Mouse (Mus musculus) right cerebral cortex, postnatal 14 days (tissue): ENCODE measurements around the gene Dnmbp.

Source experiments
- DNase-seq: peaks from one replicate; pipeline ENCODE4 v3.0.0; 2022

Gene Dnmbp

DNA sequence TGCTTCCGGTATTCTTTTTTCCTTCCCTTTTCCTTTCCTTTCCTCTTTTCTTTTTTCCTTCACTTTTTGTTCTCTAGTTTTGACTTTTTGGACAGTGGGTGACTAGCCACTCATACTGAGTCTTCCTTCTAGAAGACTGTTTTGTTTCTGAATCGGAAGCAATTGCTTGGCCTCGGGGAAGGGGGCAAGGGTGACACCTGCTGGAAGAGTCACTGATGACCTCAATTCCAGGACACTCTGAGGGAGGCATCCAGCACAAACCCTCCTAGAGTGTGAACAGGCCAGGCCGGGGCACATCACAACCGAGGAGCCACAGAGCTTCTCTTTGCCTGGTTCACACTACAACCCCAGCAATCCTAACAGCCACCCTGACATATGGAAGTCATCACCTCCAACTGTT lies 34.0 kb downstream of the Dnmbp start:
- DNase-seq = no peak

- no peak for DNase-seq
These were observed 34.9 kb downstream of the Dnmbp start for GRCm38 (mm10) chr19:43905136-43905535.

- DNase-seq = no peak
These were observed 35.7 kb downstream of the Dnmbp start for GRCm38 (mm10) chr19:43904327-43904726.

DNA sequence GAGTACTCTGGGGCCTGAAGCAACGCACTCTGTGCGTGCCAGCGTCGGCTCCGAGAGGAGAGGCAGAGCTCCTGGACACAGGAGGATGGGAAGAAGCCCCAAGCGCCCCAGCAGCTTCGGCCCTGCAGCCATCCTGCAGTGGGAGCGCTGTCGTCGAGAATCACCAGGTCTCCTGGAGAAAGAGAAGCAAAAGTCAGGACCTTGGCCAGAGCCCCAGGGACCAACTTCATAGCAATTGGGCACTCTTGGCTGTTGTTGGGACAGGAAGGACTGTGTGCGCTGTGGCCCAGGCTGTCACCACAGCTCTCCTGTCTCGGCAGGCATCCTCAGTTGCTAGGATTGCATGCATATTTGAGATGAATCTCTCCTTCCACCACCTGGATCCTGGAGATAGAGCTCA lies 37.1 kb downstream of the Dnmbp start:
- DNase-seq = no peak

DNA sequence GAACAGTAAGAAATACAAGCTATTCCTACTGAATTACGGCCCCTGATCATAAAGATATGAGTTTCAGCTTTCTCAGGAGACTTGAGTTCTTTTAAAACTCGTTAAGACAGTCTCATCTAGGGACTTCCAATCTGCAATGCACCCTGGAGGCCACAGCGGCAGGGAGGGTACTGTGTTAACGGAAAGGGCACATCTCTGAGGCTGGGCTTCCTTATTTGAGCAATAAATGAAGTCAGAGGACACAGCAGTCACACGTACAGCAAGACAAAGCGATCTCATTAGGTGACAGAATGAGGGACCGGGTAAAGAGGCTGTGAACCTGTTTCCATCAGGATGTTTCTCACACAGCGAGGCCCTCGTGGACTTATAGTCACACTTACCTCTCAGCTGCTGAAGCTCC lies 39.3 kb downstream of the Dnmbp start:
- DNase-seq = no peak

- no peak for DNase-seq
These were observed 41.4 kb downstream of the Dnmbp start for GRCm38 (mm10) chr19:43898547-43898946.

GRCm38 (mm10) chr19:43896441-43896840 lies 43.5 kb downstream of the Dnmbp start:
- DNase-seq = no peak

DNA sequence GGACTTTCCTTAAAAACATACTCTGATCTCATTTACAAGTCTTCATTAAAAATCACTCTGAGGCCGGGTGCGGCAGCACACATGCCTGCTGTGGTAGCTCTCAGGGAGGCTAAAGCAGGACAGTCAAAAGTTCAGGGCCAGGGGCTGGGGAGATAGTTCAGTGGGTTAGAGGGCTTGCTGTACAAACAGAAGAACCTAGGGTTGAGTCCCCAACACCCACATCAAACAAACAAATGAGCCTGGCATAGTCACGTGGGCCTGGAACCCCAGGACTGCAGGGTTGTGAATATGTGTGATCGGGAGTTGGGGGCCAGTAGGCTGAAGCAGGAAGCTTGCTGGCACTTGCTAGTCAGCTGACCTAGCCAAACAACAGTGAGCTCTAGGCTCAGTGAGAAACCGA lies 44.0 kb downstream of the Dnmbp start:
- DNase-seq = no peak

GRCm38 (mm10) chr19:43894821-43895220 lies 45.2 kb downstream of the Dnmbp start:
- no peak for DNase-seq

GRCm38 (mm10) chr19:43894070-43894469 lies 45.9 kb downstream of the Dnmbp start:
- DNase-seq = no peak

- DNase-seq = no peak
These were observed 49.5 kb downstream of the Dnmbp start for GRCm38 (mm10) chr19:43890487-43890886.

GRCm38 (mm10) chr19:43887725-43888124 lies 52.3 kb downstream of the Dnmbp start:
- no peak for DNase-seq

DNA sequence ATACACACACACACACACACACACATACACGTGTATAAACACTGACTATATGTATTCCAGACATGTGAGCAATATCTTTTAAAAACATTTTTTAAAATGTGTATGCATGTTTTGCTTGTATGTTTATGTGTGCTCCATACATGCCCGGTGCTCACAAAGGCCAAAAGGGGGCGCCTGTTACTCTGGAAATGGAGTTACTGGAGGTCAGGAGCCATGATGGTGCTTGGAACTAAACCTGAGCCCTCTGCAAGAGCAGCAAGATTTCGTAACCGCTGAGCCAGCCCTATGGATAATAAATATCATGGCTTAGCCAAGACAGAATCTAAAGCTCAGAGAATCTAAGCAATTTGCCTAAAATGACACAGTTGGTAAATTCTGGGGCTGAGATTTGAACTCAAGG lies 52.7 kb downstream of the Dnmbp start:
- no peak for DNase-seq

DNA sequence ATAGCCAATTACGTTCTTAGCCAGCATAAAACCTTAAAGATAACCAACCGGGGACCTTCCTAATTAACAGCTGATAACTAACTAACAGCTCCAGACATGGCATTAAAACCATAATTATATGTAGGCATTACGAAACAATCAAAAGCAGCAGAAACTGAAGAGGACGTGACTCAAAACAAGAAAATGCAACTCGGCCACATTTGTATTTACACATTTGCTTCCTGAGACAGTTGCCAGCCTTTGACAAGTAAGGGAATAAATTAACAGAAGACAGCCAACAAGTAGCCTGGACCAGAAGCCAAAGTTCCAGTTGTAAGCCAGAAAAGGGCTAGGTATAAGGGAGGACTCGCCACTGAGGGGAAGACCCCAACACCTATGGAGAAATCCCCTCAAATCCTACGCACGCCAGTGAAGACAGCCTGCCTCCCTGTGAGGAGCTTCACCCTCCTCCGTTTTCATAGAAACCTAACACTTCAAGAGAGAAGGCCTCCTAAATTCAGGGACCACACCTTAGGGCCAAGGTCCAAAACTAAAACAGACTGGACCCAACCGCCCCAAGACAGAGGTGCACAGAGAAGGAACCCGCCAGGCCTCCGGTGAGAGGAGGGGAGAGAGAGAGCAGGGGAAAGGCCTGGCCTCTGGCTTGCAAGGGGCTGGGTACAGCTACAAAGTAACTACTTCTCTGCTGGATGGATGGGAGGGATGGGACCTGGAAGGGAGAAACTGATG lies 53.5 kb downstream of the Dnmbp start:
- DNase-seq = no peak

DNA sequence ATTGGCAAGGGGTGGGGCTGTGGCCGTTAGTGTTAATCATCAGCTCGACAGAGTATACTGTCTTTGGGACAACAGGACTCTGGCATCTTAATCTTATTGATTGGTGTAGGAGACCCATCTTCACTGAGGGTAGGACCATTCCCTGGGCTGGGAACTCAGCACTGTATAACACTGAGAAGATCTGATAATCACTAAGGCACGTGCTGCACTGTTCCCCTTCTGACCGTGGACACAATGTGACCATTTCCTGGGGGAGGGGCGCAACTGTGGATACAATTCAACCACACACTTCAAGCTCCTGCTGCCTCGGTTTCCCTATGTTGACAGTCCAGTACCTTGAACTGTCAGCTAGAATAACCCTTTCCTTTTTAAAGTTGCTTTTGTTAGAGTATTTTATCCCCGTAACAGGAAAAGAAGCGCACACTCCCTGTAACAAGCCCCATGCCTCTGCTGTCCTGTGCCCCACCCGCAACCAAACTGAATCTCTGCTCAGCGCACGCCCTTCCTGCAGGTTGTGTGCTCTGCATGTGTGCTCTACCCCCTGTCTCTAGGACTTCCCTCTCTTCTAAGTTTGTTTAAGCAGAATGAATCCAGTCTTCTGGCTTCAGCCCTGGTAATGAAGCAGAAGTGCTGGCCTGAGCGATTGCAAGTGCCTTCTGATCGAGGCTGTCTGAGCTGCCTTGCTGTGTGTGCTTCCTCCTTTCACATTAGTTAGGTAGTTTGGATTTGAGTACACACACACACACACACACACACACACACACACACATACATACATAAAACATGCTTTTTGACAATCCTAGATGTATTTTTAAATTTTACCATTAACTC lies 55.1 kb downstream of the Dnmbp start:
- no peak for DNase-seq

DNA sequence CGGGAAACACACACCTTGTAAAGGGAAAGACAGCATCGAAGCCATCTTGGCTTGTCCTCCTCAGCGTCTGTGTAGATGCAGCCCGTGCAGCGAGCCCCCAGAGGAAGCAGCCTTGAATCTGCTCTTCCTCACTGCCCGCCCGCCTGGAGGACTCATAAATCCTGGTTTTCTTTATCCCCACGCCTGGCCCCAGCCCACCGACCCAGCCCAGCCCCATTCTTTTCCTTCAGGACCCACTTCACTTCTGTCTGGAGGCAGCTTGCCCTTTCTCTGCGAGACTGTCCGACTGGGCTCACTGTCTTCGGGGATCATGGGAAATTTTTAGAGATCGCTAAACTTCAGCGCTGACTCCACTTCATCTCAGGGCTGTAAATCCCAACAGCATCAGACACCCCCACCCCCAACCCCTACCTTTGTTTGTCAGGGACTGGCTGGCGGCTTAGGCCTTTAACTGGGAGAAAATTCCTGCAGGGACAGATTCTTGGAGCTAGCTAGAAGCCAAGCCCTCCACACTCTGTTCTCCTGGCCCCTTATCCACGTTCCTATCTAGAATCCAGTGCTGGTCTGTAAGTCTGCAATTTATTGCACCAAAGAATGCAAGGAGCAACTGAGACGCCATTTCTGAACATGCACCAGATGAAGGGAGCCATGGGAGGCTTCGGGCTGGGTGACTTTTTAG lies 57.0 kb downstream of the Dnmbp start:
- no peak for DNase-seq

GRCm38 (mm10) chr19:43881615-43882014 lies 58.4 kb downstream of the Dnmbp start:
- no peak for DNase-seq

DNA sequence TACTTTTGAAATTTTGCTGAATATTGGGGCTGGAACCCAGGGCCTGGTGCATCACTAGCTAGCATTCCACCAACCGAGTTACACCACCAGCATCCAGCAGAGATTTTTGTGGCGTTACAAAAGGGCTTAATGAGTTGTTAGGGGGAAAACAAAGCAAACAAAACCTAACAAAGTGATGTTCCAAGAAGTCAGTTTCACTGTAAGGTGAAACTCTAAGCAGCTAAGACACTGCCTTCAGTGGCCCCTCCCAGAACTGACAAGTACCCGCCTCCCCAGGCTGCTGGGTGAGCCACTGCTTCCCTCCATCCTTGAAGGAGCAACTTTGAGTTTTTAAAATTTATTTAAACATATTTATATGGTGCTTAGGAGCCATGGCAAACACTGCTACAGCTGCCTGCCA lies 59.6 kb downstream of the Dnmbp start:
- DNase-seq = no peak

DNA sequence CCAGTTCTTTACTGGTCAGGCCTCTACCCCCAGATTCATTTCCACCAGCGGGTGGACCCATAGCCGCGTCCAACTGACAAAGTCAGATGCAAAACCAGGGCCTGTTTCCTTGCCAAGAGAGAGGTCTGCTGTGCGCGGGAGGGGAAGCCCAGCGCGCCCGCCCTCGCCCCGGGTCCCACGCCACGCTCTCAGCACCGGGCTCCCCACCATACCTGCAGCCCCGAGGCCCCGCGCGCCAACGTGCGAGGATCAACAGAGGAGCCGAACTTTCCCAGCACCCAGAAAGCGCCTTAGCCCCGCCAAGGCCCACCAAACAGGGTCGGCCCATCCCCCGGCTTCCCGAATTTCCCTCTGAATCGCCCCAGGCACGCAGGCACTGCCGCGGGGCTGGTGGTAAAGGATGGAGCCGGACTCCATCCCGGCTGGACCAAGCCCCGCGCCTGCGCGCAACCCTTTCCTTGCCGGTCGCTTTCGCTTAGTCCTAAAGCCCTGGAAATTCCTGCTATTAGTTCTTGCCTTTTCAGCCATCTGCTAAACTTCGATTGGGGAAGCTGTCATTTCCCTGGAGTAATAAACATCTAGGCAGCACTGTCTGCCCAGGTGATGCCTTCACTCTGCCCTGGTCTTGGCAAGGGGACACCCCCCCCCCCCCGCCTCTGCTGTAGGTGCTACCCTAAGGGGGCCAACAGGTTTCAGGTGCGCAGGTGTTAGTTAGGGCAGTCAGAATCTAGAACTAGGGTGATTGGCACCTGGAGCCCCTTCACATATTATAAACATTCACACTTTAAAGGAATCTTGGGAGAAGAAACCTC lies 60.4 kb downstream of the Dnmbp start:
- peak; percentile 76 for DNase-seq

- DNase-seq = no peak
These were observed 61.6 kb downstream of the Dnmbp start for GRCm38 (mm10) chr19:43878111-43879092.

- DNase-seq = no peak
These were observed 62.6 kb downstream of the Dnmbp start for GRCm38 (mm10) chr19:43877364-43877763.

DNA sequence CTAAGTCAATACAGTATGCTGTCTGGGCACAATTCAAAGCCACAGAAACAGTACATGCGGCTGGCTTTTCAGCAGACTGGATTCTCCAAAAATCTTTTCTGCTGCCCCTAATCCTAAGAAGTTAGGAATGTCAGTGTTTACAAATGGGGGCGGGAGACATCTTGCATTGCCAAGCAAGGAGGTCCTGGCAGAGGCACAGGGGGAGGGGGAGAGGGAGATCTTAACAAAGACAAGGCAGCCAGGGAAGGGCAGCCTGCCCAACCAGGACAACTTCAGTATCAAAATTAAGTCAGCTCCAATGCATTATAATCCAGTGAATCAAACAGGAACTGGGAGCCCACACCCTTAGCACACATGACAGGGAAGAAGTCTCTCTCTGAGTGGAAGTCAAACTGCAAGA lies 64.0 kb downstream of the Dnmbp start:
- no peak for DNase-seq
